Mouse (Mus musculus) A20 (cell line): ENCODE data around the gene Olfr332.
"Not testable (repeated sequence)": the region's sequence is repeated elsewhere in the genome, so short reads cannot be mapped to it uniquely, and the experiment has no call there.

Source experiments
- DNase-seq: peaks from one replicate; pipeline ENCODE4 v3.0.0-alpha.2; 2011; ENCODE audit warnings: low read depth, low spot score

The Olfr332 gene

DNA sequence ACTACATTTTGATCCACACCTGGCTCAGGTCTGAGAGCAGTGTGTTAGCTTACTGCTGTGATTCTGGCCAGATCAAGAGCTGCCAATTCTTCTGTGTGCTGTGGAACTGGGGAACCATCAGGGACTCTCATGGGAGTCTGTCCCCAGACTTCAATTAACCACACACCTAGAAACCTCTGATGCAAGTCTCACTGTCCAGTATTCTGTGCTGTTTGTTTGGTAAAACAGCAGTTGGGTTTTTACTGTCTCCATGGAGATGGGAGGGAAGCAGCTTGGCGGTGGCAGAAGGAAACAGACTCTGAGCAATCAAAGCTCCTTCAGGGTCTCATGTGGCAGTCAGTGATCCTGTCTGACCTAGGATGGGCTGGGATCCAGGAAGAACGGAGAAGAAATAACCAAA is at the start of gene Olfr332:
Gene Olfr332, minus strand, starts transcription at position 101 of the 400 bp plus-strand sequence.
- DNase-seq = no peak

DNA sequence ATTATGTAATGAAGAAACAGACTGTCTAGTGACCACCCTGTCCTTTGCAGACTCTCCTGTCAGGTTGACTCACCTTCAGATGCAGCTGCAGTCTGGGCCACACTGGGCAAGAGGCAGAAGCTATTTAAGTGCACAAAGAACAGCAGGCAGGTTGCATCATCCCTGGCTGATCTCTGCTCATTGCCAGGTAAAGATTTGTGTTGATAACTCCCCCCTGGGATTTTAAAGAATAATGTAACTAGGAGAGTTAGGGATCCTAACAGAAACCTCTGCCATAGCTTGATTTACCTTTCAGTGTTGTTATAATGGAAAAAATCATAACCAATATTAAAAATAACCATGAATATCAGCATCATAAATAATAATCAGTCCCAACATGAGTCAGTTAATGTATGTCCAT is 42.4 kb upstream of the Olfr332 start, which contains the start of gene Olfr330:
Gene Olfr330, minus strand, starts transcription at position 101 of the 400 bp plus-strand sequence.
- not testable (repeated sequence) for DNase-seq

DNA sequence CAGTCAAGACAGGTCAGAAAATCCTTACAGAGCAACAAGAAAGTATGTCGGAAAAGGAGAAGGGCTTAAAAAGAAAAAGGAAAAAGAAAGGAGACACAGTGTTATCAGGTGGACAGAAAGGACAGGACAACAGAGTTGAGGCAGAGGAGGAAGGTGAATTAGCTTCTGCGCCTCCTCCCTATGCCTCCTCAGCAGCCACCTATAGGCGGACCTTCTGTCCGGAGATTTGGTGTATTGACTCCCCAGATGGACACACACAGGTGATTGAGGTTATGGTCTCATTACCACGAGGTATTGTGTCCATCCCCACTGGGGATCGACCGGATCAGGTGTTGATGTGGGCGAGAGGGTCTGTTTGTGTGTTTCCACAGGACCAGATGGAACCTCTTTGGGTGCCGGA is 27.4 kb upstream of the Olfr332 start:
- DNase-seq = not testable (repeated sequence)

DNA sequence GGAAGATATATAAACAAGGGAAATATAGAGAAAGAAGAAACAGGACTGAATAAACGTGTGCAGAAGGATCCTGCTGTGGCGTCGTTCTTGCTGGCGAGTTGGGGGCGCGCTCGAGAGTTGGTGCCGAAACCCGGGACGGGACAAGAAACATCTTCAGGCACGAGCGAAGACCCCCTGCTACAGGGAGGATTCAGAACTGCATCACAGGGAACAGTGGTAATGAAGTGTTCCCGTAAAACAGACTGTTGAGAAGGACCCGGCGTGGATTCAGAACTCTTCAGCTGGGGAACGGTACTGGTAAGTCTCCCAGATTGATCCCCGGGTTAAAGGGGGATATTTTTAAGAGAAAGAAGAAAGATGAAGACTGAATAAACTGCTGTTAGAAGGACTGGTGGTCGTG is 26.6 kb upstream of the Olfr332 start:
- DNase-seq = not testable (repeated sequence)

DNA sequence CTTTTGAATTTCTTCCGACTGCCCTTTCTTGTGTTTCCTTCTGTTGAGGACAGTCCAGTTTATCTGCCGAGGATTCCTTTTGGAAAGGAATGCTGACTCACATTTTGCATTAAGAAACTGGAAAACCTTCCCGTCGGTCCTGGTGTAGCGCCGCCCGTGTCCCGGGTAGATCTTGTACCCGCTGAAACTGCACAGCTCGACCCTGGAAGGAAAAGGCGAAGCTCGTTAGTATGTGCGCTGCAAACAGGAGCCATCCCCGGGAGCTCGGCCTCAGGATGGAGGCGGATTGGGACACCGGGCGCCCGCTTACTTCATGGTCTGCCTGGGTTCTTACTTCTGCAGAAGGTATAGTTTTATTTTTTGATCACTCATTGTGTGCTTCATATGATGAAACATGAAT is 16.7 kb upstream of the Olfr332 start:
- not testable (repeated sequence) for DNase-seq

DNA sequence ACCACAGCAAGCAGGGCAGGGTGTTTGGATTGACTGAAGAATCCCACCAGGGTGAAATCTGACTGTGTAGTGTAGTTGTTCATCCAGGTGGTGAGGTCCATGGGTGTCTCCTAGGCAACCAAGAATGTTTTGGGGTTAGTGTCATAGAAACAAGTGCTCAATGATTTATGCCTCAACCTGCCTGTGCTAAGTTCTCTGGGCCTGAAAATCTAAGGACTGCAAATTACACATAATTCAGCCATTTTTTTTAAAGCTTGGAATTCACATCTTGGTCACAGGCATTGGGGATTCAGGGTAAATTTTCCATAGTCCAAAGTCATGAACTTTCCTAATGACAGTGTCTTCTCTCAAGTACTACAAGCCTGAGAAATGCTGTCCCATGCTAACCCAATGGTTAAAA is 10.1 kb upstream of the Olfr332 start, which contains the start of gene Olfr331:
Gene Olfr331, minus strand, starts transcription at position 101 of the 400 bp plus-strand sequence.
- not testable (repeated sequence) for DNase-seq

DNA sequence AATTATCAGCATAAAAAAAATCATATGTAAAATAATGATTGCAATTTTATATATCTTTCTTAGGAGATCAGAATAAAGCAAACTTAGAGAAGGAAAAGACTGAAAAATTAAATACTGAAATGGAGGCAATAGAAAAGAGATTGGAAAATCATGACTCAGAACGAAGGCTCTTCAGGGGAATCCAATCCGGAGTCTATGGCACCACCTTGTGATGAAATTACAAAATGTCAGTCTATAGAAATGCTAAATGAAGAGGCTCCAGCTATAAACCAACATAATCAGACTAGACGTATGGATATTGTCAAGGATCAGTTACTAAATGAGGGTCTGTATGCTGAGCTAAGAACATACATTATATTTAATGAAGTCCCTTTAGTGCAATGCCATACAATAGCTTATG is 6.9 kb upstream of the Olfr332 start:
- no peak for DNase-seq

DNA sequence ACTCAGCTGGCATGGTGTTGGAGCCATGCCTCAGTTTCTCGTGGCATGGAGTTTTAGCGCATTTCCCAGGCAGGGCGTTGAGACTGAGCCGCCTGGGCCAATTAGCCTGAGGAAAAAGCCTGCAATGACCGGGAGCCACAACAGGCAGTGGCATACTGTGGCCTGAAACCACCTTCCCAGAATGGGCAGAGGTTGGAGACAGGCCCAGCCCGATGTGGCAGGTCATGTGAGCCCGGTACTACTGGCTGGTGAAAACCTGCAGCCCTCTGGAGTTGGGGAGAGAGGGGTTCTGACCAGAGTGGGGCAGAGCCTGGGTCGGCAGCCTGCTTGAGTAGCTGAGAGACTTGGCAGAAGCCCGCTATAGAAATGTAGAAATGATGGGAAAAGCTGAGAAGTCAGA is 6.4 kb upstream of the Olfr332 start:
- DNase-seq = no peak

DNA sequence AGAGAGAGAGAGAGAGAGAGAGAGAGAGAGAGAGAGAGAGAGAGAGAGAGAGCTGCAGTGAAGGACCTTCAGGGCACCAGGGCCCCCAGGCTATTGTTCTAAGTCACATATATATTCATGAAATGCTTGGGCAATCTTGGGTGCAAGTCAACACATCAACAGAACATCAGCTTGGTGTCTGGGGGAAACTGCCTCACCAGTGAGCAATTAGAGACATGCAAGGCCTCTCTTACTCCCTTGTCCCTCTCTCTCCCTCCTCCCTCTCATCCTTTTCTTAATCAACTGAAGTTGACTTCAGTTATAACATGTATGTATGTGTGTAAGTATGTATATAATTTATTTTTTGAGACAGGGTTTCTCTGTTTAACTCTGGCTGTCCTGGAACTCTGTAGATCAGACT is 30.2 kb downstream of the Olfr332 start, which contains the start of gene Olfr30:
Gene Olfr30, minus strand, starts transcription at position 101 of the 400 bp plus-strand sequence.
- no peak for DNase-seq

DNA sequence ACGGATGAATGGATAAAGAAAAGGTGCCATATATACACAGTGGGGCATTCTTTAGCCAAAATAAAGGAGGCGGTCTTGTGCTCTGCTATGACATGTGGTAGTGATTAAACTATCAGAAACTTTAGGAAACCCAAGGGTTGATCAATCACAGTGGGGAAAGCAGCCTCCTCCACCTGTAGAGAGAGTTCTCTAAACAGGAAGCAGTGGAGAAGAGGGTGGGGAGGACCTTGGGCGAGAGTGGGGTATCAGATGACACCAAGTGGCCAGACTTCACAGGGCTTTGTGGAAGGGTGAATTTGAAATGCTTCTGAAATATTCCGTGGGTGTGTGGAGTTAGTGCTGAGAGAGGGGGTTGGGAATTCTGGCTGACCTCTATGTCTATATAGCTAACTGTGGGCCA is 38.8 kb downstream of the Olfr332 start:
- DNase-seq = no peak

DNA sequence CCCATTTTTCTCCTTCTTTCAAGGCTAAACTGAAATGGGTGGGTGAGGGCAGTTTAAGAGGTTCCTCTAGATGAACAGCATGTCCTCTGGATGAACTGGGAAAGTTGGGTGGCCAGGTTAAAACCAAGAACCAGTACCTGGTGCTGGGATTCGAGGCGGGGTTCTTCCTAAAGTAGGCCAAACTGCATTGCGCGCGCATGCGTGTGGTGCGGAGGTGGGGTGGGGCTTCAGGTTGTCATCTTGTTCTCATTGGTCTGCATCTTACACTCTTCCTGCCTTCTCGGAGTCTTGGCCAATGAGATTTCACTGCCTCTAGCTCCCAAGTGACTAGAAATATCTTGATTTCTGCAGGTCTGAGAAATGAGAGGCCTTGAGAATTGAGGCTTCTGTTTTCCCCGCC is 39.6 kb downstream of the Olfr332 start, which contains the start of gene Lypd9:
Gene Lypd9, minus strand, starts transcription at position 165 of the 400 bp plus-strand sequence.
- DNase-seq = no peak
